Mouse (Mus musculus) left cerebral cortex, postnatal 36 days (tissue): ENCODE results near the gene Zfp300. TPM values are rescaled to one million over a fixed set of nuclear protein-coding genes. Genes with fewer than 3 reads are reported as not detected.

Experiments used
- DNase-seq, 2 experiments: peaks; one replicate each; pipeline ENCODE4 v3.0.0; 2021 to 2022; ENCODE audit warnings: low spot score in 2 of 2, mixed read lengths in 1 of 2
- intact Hi-C: fragments of 180-260 bp; cut with DNase I; formaldehyde crosslinking; loops from one replicate; pipeline ENCODE4 v1.15.1; 2025
- total RNA-seq, 2 experiments: library from RNA; stranded (reverse); gene quantifications; 2 replicates each; pipeline ENCODE4 v1.2.3; 2021

The Zfp300 gene
- total RNA-seq, result 1 to 10 TPM; 2.4 to 2.9 TPM

DNA sequence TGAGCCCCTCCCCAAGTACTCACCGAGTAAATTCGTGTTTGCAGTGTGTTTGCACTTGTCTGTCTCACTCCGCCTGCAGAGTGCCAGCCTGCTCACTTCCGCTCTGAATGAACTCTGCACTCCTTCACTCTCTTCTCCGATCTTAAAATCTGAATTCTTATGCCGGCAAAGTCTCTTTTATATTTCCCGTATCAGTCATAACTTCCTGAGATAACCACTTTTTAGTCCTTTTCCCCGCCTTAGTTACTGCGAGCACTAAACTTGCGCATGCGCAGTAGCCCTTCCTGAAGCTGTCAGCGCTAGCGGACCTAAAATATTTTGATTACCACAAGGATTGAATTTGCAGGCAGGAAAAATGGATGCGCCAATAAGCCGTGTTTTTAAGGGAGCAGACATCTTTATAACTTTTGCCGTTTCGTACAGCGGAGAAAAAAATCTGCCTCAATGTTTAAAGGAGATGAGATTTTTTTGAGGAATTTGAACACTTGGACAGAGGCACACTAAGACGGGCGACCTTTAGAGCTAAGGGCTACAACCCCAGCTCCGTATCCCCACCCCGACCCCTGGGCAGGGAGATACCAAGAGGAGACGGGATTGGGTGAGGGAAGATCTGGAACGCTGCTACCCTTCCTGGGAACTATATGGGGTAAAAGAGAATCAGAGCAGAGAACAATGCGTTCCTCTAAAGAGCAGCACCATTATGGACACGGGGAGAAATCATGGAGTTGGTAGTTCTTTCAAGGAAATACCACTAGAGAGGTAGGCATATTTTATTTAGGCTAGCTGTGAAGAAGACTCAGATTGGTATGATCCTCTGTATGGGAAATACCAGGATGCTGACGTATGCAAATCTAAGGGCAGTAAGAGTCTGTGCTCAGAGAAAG lies at the start of gene Zfp300:
TSS of gene Zfp300 (minus strand) at position 545 of the 884 bp plus-strand sequence.
- intact Hi-C loops, result no loop called here

DNA sequence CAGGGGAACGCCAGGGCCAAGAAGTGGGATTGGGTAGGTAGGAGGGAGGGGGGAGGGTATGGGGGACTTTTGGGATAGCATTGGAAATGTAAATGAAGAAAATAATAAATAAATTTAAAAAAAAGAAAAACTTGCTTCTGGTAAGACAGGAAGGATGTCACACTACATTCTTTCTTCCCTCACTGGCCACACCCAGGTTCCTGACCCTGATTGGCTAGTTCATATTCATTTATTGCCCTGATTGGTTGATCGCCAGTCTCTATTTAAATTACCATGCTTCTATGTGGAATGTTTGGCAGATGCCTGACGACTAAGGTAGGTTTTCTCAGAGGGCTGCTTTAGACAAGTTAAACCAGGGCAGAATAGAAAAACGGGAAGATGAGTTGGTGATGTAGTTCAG lies 26.2 kb upstream of the Zfp300 start, which contains the start of gene Ssxa1:
TSS of gene Ssxa1 (plus strand) at position 301 of the 400 bp plus-strand sequence.
- intact Hi-C loops, result no loop called here

More for the DNA sequence above, at the start of gene Zfp300:
- DNase-seq, result peak; percentile 54 to 62

DNA sequence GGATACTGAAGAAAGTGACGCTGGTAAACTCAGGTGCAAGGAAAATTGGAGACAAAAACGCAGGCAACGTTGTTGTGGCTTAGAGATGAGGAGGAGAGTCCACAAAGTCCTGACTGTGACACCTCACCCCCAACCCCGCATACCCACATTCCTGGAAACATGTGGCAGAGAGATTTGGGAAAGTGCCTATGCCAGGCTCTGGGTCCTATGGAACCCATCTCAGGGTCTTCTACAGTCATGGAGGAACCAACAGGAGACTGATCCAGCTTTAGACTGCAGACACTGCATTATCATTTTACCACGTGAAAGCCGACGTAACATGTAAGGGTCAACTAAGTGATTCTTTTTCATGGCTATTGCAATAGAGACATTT lies 526 bp upstream of the Zfp300 start:
- intact Hi-C loops, result no loop called here

More for the DNA sequence above, 26.2 kb upstream of the Zfp300 start, which contains the start of gene Ssxa1:
- no peak for DNase-seq

DNA sequence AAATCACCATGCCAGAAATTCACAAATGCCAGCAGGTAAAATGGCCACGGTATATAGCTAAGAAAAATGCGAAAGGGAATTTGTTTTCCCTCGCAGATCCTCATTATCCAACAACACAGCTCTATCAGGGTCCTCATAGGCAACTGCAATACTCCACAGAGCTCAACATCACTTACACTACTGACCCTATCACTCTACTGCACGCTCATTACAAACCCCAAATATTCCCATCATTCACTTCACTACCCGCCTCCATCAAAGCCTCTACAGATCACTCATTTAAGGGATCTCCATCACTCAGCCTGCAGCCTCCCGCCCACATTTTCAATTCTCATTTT lies 713 bp downstream of the Zfp300 start:
- no peak for DNase-seq
- intact Hi-C loops, result no loop called here

More for the DNA sequence above, 526 bp upstream of the Zfp300 start:
- DNase-seq, result peak in 1 of 2 experiments; percentile 4

DNA sequence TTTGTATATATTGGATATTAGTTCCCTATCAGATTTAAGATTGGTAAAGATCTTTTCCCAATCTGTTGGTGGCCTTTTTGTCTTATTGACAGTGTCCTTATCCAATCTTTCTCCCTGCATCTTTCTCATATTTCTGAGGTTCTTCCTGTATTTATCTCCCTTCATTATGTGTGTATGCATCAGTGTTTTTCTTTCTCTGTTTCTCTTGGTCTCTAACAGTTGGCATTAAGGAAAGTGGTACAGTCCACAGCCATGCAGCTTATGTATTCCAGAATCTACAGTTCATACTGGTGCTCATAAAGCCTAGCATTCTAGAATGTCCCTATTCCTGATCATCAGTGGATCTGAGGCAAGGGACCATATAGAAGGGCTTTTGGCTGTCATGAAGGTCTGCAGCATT lies 21.2 kb downstream of the Zfp300 start, which contains the start of gene Spaca5:
TSS of gene Spaca5 (plus strand) at position 301 of the 400 bp plus-strand sequence.
- DNase-seq, result no peak

DNA sequence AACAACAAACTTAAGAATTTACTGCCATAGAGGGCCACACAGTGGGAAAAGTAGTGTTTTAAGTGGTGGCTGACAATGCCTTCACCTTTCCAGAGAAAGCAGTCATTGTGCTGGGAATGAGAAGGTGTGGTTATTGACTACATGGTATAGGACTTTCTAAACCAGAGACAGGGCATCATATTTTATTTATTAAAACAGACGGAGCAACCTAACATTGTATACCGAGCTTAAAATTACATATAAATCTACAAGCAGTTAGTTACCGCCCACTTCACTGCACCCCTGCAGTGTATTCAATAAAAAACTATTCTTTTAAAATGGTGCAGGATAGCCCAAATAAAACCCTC lies 26.8 kb downstream of the Zfp300 start:
- intact Hi-C loops, result no loop called here
- no peak for DNase-seq

More for the DNA sequence above, 21.2 kb downstream of the Zfp300 start, which contains the start of gene Spaca5:
- intact Hi-C loops, result no loop called here

DNA sequence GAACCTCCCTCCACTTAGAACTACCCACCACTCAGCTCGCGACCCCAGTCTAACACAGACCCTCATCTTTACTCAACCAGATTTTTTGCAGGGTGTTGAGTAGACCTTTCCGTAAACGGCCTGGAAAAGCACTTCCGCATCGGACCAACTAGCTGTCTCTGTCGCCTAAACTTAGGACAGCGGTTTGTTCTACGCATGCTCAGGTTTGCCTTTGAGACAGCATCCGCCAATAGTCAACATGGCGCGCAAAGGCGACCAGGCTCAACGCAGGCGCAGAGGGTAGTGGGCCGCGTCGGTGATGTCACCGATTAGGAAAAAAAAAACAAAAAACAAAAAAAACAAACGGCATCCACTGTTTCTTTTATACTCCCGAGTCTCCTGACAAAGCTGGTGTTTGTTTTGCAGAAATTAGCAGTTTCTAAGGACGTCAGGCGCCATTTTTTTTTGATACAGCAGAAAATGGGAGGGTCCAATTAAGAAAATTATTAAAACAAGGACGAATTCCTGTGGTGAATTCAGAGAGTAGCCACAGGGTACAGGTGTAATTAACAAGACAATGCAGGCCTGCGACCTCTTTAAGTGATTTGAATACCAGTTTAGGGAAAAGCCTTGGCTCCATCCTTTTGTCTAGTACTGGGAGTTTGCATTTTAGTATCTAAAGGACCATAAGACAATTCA lies 27.3 kb downstream of the Zfp300 start, which contains the start of gene Zfp182:
TSS of gene Zfp182 (minus strand) at position 451 of the 678 bp plus-strand sequence.
- DNase-seq, result peak; percentile 68 to 78
- intact Hi-C loops, result no loop called here

DNA sequence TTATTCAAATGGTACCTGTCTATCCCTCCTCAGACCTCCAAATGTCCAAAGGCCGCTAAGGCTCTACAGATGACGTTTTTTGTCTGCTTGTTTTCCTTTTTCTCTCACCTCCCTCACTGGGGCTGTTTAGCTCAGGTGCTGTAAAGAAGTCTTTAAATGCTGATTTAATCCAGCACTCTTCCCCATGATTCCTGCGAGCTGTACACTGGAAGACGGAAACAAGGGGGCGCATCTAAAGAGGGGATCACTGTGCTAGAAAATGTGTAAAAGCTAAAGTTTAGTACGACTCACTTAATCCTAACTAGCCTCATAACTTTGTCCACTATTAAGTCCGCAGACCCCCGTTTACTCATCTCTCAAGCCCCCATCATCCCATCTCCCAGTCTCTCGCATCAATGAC lies 27.9 kb downstream of the Zfp300 start:
- intact Hi-C loops, result no loop called here
- no peak for DNase-seq

Other genes starting within 250 kb of the Zfp300 start
- under 1 TPM; 0.63 to 0.99 TPM for gene Timp1, start 219.4 kb downstream of the Zfp300 start, total RNA-seq
- gene Syn1, start 168.5 kb downstream of the Zfp300 start, total RNA-seq, result 100 to 1,000 TPM; 554 to 584 TPM
- gene Cfp, start 158.0 kb downstream of the Zfp300 start, total RNA-seq, result 10 to 100 TPM in 1 of 2 experiments, 1 to 10 TPM in 1; 6.0 to 18.8 TPM
- 10 to 100 TPM; 55.4 to 62.5 TPM for gene Elk1, start 138.9 kb downstream of the Zfp300 start, total RNA-seq
- gene Uxt, start 127.5 kb downstream of the Zfp300 start, total RNA-seq, result 10 to 100 TPM; 11.4 to 16.4 TPM
- 10 to 100 TPM in 1 of 2 experiments, 1 to 10 TPM in 1; 7.4 to 13.5 TPM for gene Zfp182, start 27.2 kb downstream of the Zfp300 start, total RNA-seq
- gene Spaca5, start 21.1 kb downstream of the Zfp300 start, total RNA-seq, result not detected
- not detected for gene Ssxa1, start 26.3 kb upstream of the Zfp300 start, total RNA-seq
- gene Gm21876, start 86.1 kb upstream of the Zfp300 start, total RNA-seq, result not detected